Mouse (Mus musculus): ENCODE measurements around the gene Clca4a. TPM values are rescaled to one million over a fixed set of nuclear protein-coding genes. Genes with fewer than 3 reads are reported as not detected.
"Not testable (repeated sequence)": the region's sequence is repeated elsewhere in the genome, so short reads cannot be mapped to it uniquely, and the experiment has no call there.

Gene Clca4a
- not detected for total RNA-seq (2021)
- long read RNA-seq, experiment 1 = 0 reads
- long read RNA-seq, experiment 2 = 0 reads

DNA sequence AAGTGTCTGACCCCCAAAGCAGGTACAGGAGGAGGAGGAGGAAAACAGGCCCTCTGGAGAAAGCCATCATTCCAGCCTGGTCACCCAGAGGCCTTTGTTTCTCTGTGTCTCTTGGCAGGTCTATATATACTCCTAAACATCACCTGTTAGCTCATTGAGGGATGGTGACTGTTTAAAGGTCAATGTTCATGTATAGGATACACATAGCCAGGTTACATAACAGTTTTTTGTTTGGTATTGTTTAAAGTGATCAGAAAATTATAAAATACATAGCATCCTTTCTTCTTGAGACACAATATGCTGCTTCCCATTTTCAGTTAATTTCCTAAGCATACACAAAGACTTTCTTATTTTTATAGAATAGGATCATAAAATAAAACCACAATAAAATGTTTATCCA, at the start of gene Clca4a:
Clca4a (minus strand) TSS at position 101 of the 400 bp plus-strand sequence.
- no peak for DNase-seq

GRCm38 (mm10) chr3:145017807-145018206, 43.0 kb upstream of the Clca4a start:
- no peak for DNase-seq

DNA sequence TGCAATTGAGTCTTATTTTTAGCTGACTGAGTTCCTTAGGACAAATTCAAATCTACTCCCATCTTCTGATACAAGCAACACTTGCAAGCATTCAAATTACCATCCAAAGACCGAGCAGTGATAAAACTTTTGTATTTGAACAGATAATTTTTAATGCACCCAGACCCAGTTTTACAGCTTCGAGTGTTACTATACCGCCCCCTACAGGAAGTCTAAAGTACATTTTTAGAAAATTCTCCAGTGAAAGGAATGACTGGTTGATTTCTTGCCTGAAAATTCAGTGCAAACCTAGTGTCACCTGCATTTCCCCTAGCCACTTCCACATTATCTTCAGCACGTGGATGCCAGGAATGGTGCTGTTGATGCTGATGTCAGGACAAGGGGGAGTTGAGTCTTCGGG, 29.6 kb upstream of the Clca4a start:
- DNase-seq = no peak

DNA sequence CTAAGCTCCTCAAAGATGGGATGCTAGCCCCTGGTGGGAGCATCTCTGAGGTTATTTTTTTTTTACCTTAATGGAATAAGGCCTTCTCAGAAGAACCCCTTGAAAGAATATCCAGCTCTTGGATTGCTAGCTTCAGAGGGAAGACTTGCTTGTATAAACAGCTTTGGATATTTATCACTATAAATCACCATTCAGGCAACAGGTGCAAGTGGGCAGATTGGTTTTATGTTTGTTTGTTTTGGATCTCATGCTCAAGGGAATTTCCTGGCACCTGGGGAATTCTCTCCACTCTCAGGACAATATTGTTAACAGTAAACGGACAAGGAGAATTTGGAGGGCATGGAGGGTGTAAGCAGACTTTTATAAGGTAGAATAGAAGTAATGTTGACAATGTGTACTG, 26.1 kb upstream of the Clca4a start:
- no peak for DNase-seq

- DNase-seq = no peak
Measured at GRCm38 (mm10) chr3:144993055-144993454, 18.2 kb upstream of the Clca4a start.

DNA sequence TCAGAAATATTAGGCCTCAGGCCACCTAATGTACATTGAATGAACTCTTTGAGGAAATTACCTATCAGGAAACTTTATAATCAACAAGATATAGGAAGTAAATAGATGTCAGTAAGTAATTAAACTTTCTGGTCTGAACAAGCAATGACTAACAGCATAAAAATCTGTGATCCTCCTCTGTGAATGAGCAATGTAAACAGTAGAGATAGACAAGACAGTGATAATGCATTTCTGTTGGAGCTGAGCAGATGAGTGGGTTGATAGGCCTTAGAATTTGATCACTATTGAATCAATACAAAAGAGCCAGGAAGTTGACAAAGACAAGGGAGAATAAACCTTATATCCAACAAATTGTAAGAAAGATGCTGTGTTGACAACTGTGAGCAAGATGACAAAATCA, 17.8 kb upstream of the Clca4a start:
- DNase-seq = no peak

DNA sequence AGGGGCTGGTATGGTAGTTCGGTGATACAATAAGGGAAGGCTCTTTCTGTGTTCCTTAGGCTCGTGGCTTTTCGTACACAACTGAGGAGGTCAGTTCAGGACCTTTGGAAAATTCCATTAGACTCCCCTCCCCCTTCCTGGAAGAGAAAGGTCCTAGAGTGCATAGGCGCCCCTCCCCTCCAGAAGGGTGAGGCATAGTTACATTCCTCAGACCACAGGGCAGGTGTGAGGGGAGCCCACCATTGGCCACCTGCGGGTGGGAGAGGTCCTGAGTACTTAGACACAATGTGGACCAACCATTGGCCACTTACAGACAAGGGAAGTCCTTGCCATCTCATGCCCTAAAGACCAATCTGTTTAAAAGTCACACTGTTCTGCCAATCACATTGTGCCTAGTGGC, 11.0 kb upstream of the Clca4a start:
- no peak for DNase-seq

- peak; percentile 35 to 41 for DNase-seq
Measured at GRCm38 (mm10) chr3:144980551-144980950, 5.7 kb upstream of the Clca4a start.

DNA sequence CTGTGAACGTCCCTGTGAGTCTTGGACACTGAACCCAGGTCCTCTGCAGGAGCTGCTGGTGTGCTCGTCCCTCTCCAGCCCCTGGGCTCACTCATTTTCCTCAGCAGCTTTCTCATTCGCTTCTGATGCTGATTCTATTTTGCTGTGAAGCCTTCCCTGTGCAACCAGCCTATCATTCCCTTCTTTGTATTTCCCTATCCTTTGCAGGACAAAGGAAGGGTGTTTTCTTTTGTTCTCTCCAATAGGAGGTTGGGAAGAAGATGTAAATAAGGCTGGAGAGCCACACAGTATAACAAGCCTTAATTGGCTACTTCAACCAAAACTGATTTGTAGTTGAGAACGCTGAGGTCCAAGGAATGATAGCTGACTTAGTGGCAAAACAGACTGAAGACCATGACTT, 2.8 kb upstream of the Clca4a start:
- no peak for DNase-seq

DNA sequence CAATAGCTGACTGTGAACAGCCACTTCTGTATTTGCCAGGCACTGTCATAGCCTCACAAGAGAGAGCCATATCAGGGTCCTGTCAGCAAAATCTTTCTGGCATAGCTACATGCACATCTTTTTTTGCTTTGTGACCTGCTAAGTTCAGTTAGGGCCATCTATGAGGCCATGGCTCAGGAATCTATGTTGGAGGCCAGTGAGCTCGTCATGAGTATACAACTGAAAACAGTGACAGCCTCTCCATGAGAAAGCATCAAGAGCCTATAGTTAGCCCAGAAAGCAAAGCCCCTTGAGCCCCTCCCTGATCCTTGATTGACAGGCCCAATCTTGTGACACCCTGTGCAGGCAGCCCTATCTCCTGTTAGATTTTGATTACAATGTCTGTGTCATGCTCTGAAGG, 1.2 kb upstream of the Clca4a start:
- no peak for DNase-seq

GRCm38 (mm10) chr3:144971553-144972270, 3.1 kb downstream of the Clca4a start:
- DNase-seq = peak; percentile 7 to 34

DNA sequence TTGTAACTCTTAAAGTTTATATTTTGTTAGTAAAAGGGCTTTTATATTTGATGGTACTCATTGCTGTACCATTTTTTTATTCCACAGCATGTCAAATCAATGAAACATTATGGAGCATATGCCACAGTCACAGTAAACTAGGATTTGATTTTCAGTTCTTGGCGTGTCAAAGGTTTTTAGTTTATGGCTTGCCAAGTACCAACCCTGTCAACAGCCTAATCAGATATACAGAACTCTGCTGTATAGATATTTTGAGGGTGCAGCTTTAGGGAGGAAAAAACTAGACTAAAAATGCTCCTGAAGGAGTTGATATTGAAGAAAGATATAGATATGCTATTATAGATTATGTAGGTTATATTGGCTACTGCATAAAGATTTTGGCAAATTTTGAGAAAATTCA, 5.1 kb downstream of the Clca4a start:
- no peak for DNase-seq

GRCm38 (mm10) chr3:144966074-144966473, 8.8 kb downstream of the Clca4a start:
- DNase-seq = no peak

DNA sequence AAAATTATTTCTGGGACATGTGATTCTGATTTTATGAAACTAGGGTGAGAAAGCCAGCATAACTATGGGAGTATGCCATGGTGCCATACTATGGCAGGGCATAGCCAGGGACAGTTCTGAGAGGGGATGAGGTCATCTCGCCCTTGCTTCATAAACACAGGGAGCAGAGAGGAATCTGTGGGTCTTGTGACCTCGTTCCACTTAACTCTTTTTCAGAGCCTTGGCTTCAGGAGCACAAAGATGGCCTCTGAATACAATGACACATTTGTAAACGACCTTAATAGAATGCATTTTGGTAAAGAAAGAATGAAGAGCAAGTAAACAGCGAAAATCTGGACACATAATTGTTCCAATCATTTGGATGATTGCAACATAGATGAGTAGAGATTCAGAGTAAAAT, 24.0 kb downstream of the Clca4a start:
- DNase-seq = peak in 1 of 2 experiments; percentile 3

DNA sequence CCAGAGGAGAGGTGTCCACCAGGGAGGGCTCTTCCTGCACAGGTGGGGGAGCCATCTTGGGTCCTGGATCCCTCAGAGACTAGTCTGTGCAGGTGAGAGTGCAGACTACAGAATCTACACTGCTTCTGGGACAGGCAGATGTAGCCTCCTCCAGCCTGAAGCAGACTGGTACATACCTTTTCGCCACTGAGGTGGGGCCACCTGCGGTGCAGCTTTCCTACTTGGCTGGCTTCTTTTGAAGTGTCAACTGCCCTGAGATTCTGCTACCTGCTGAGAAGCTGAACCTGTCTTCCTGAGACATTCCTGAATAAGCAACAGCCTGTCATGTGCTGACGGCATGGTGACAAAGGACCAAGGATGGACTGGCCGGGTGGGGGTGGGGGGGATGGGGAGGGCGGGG, 27.5 kb downstream of the Clca4a start:
- DNase-seq = not testable (repeated sequence)

DNA sequence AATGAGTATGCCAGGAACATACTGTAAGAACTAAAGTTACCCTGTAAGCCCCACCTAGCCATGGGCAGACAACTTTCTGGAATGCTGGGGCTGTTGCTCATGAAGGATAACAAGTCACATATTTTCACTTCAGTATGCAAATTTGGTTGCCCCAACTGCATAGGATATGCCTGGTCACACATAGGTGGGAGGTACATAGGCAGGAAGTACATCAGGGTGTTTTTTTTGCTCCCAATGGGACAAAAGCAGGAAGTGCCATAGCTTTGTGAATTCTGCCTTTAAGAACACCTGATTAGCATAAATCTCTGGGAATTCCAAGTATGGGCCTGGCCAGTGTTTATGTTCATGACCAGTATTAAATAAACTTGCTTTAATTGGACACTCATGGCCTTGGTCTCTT, 41.2 kb downstream of the Clca4a start:
- DNase-seq = not testable (repeated sequence)

GRCm38 (mm10) chr3:144933011-144933491, 41.8 kb downstream of the Clca4a start:
- DNase-seq = no peak

DNA sequence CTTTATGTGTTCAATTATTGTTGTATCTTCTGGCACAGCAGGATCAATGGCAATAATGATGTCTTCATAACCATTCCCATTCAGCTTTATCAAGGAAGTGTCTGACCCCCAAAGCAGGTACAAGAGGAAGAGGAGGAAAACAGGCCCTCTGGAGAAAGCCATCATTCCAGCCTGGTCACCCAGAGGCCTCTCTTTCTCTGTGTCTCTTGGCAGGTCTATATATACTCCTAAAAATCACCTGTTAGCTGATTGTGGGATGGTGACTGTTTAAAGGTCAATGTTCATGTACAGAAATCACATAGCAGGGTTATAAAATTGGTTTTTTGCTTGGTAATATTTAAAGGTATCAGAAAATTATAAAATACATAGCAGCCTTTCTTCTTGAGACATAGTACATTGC, 42.5 kb downstream of the Clca4a start, which contains the start of gene Clca4b:
Clca4b (minus strand) TSS at position 195 of the 400 bp plus-strand sequence.
- no peak for DNase-seq

- no peak for DNase-seq
Measured at GRCm38 (mm10) chr3:144914014-144914413, 60.8 kb downstream of the Clca4a start.

Other genes with a start within 250 kb of the Clca4a start
- gene Clca3a1, start 214.1 kb downstream of the Clca4a start, total RNA-seq (2021) = 1 to 10 TPM; 3.4 to 5.9 TPM
- gene Clca3a2, start 155.6 kb downstream of the Clca4a start, total RNA-seq (2021) = under 1 TPM in 1 of 2 experiments, not detected in 1; 0.10 TPM
- gene Clca3b, start 125.7 kb downstream of the Clca4a start, total RNA-seq (2021) = not detected
- gene Clca4b, start 42.5 kb downstream of the Clca4a start, total RNA-seq (2021) = not detected
- gene Clca1, start 57.7 kb upstream of the Clca4a start, total RNA-seq (2021) = not detected
- under 1 TPM in 1 of 2 experiments, not detected in 1; 0.13 TPM for gene Clca2, start 124.4 kb upstream of the Clca4a start, total RNA-seq (2021)
- gene Odf2l, start 143.5 kb upstream of the Clca4a start, total RNA-seq (2021) = 10 to 100 TPM; 16.4 to 23.5 TPM